Mouse (Mus musculus) olfactory bulb, adult 2 months (tissue): Measurements from ENCODE around the gene Btbd9.

Source experiments
- CTCF ChIP-seq: fragments of 200-500 bp; IDR thresholded peaks from 2 replicates; pipeline ENCODE4 v1.5.1; 2012; ENCODE audit warnings: low read depth, mild to moderate bottlenecking, low read length, moderate library complexity; ENCODE audit not compliant: insufficient read depth
- POLR2A ChIP-seq: fragments of 200-500 bp; IDR thresholded peaks from 2 replicates; pipeline ENCODE4 v1.6.1; 2012; ENCODE audit warnings: mild to moderate bottlenecking, low read depth, low read length, moderate library complexity; ENCODE audit not compliant: insufficient read depth

GRCm38 (mm10) chr17:30492191-30492590 is 84.1 kb downstream of the Btbd9 start:
- TF ChIP-seq POLR2A (no peak), CTCF (no peak)
